Mouse (Mus musculus) stomach, postnatal 0 days (tissue): ENCODE results near the gene Ablim2. TPM values are rescaled to one million over a fixed set of nuclear protein-coding genes. Genes with fewer than 3 reads are reported as not detected.

Experiments used
- ATAC-seq: fragments of 200-750 bp; cut with Nextera tagmentation; 2 replicates; pipeline ENCODE4 v1.8.0; 2017; ENCODE audit not compliant: low FRiP score, low TSS enrichment
- DNase-seq: peaks from one replicate; pipeline ENCODE4 v3.0.0-alpha.2; 2016; ENCODE audit warnings: low spot score
- H3K27ac ChIP-seq: fragments of 300-500 bp; sonication (generic); replicated peaks from 2 replicates; pipeline ENCODE4 v1.5.1; 2014; ENCODE audit warnings: mild to moderate bottlenecking, control low read depth
- H3K27me3 ChIP-seq: fragments of 300-500 bp; sonication (generic); 2 replicates; pipeline ENCODE4 v1.6.1; 2014; ENCODE audit warnings: low read length; ENCODE audit not compliant: control insufficient read depth, insufficient read depth
- H3K36me3 ChIP-seq: fragments of 300-500 bp; sonication (generic); 2 replicates; pipeline ENCODE4 v1.6.1; 2014; ENCODE audit warnings: low read length, mixed read lengths; ENCODE audit not compliant: control insufficient read depth, insufficient read depth
- H3K4me1 ChIP-seq: fragments of 300-500 bp; sonication (generic); replicated peaks from 2 replicates; pipeline ENCODE4 v1.6.1; 2014; ENCODE audit warnings: antibody characterized with exemption; ENCODE audit not compliant: control insufficient read depth, insufficient read depth
- H3K4me2 ChIP-seq: fragments of 300-500 bp; sonication (generic); replicated peaks from 2 replicates; pipeline ENCODE4 v1.6.1; 2014; ENCODE audit warnings: low read depth, mild to moderate bottlenecking, control low read depth, moderate library complexity
- H3K4me3 ChIP-seq: fragments of 300-500 bp; sonication (generic); 2 replicates; pipeline ENCODE4 v1.5.1; 2014; ENCODE audit warnings: low read depth, low read length, control low read depth
- H3K9ac ChIP-seq: fragments of 300-500 bp; sonication (generic); 2 replicates; pipeline ENCODE4 v1.6.1; 2014; ENCODE audit warnings: mild to moderate bottlenecking, low read length, control low read depth, mixed read lengths
- H3K9me3 ChIP-seq: fragments of 300-500 bp; sonication (generic); 2 replicates; pipeline ENCODE4 v1.6.1; 2016; ENCODE audit warnings: low read length; ENCODE audit not compliant: control insufficient read depth
- CTCF ChIP-seq: IDR thresholded peaks from 2 replicates; pipeline ENCODE4 v1.5.1; 2016; ENCODE audit warnings: antibody characterized with exemption, low read depth, mild to moderate bottlenecking, moderate library complexity
- EP300 ChIP-seq: optimal IDR thresholded peaks from 2 replicates; pipeline ENCODE3; 2016; ENCODE audit warnings: antibody characterized with exemption
- WGBS: fragments of 180-500 bp; shearing (Covaris S2); extraction: QIAGEN DNeasy Blood & Tissue Kit; methylation state at CpG from one replicate; pipeline ENCODE4 v1.1.7; 2014; 5-methylcytosine and 5-hydroxymethylcytosine counted together
- polyA plus RNA-seq: library from polyadenylated mRNA; unstranded; fragments of >200 nt; fragmentation: Nextera tagmentation; extraction: Ambion mirVana; gene quantifications from 2 replicates; pipeline ENCODE4 v1.2.1, GENCODE M21; 2015

The Ablim2 gene
- polyA plus RNA-seq, 1 experiment from 2014 or later, result 1.3 TPM

GRCm38 (mm10) chr5:35796136-35796535 lies 38.5 kb downstream of the Ablim2 start:
- TF ChIP-seq EP300 (no peak), CTCF (no peak)
- Histone ChIP-seq H3K9ac (no peak overlapping the region), H3K27ac (no peak overlapping the region; the same call in 1 of the 2 replicates), H3K36me3 (no peaks in the 10 kb centered on the region), H3K4me1 (no peaks in the 10 kb centered on the region; the same call in 1 of the 2 replicates), H3K9me3 (no peaks in the 10 kb centered on the region), H3K4me2 (no peak overlapping the region), H3K27me3 (no peaks in the 10 kb centered on the region), H3K4me3 (no peak overlapping the region)
- DNase-seq, result no peak
- ATAC-seq, result no peak
- 55% methylated on average over 5 of the region's 5 CpGs for WGBS

DNA sequence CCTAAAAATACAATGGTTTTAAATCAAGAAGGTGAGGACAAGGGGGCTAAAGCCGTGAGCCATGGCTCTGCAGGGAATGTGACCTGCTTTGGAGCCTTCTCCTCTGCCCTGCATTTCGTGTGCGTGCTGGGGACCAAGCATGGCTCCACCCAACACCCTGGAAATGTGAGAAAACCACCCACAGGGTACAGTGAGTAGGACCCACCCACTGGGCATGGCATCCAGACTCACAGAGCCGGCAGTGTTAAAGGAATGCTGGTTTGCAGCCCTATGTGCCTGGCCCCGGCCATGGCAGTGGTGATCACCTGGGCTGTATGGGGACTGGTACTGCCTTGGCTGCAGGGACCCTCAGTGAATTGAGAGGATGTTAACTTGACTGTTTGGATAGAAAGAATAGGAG lies 41.4 kb downstream of the Ablim2 start:
- Histone ChIP-seq H3K36me3 (no peaks in the 10 kb centered on the region), H3K4me2 (no peak overlapping the region), H3K27ac (no peak overlapping the region), H3K9me3 (no peaks in the 10 kb centered on the region), H3K4me3 (no peak overlapping the region), H3K4me1 (no peaks in the 10 kb centered on the region; the same call in 1 of the 2 replicates), H3K27me3 (no peaks in the 10 kb centered on the region), H3K9ac (no peak overlapping the region)
- no peak for TF ChIP-seq EP300
- TF ChIP-seq CTCF, result no peak
- ATAC-seq (no peak), DNase-seq (no peak)
- WGBS, result 22% methylated on average over 5 of the region's 5 CpGs

DNA sequence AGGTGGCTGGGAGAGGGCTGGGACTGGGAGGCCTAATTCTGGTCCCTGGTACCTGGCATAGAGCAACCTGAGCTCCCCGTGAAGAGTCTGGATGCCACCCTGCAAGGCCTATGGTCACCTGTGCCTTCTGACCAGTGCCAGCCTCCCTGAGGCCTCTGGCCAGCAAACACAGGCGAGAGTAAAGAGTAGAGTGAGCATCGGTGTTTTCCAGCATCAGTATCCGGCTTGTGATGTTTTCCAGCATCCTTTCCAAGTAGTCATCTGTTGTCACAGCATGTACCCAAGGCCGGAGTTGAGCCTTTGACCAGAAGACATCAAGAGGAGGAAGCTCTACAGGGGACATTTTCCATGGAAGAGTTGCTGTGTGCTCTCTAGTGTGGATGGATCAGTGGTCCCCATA lies 45.7 kb downstream of the Ablim2 start:
- no peaks in the 10 kb centered on the region for H3K36me3 ChIP-seq
- ATAC-seq (no peak), DNase-seq (no peak)
- no peaks in the 10 kb centered on the region for H3K9me3 ChIP-seq
- no peak overlapping the region for H3K9ac ChIP-seq
- H3K27me3 ChIP-seq, result no peaks in the 10 kb centered on the region
- no peaks in the 10 kb centered on the region for H3K4me1 ChIP-seq
- no peak overlapping the region for H3K27ac ChIP-seq
- no peak overlapping the region for H3K4me2 ChIP-seq
- WGBS, result 88% methylated on average over 5 of the region's 5 CpGs
- no peak overlapping the region for H3K4me3 ChIP-seq
- no peak for TF ChIP-seq CTCF
- TF ChIP-seq EP300, result no peak

DNA sequence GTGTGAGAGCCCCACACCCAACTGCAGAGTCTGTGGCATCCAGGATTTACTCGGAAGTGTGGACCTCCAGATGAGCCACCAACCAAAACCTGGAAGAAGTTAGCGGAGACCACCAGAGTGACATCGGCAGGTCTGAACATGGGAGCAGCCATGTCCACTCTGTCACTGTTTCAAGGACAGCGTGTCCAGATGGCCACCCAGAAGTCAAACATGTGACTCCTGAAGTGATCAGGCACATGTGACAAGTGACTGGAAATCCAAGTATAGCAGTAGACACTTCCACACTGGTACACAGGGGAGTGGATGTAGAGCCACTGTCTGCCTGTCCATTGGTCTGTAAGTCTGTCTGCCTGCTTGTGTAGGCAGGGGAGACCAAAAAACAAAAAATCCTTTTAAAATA lies 47.0 kb downstream of the Ablim2 start:
- H3K27ac ChIP-seq, result no peak overlapping the region
- H3K4me1 ChIP-seq, result no peaks in the 10 kb centered on the region
- DNase-seq, result no peak
- TF ChIP-seq EP300, result no peak
- no peak for TF ChIP-seq CTCF
- H3K9ac ChIP-seq, result no peak overlapping the region
- H3K4me2 ChIP-seq, result no peak overlapping the region
- no peak for ATAC-seq
- WGBS, result 88% methylated on average over 4 of the region's 4 CpGs
- no peaks in the 10 kb centered on the region for H3K9me3 ChIP-seq
- H3K27me3 ChIP-seq, result no peaks in the 10 kb centered on the region
- H3K4me3 ChIP-seq, result no peak overlapping the region
- no peaks in the 10 kb centered on the region for H3K36me3 ChIP-seq

DNA sequence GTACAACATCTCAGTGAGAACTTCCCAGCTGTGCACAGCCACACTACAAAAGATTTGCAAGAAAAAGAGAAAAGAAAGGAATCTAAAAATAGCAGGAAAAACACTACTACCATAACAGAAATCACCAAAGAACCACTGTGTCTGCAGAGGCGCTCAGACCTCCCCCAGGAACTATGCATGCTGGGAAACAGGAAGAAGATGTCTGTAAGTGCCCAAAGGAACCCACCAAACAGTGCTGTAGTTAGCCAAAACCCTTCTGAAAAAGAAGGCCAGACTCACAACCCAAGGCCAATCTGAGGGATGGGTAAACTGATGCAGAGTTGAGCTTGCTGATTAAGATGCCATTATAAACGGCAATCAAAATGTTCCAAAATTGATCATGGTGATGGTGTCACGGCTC lies 47.5 kb downstream of the Ablim2 start:
- Histone ChIP-seq H3K36me3 (no peaks in the 10 kb centered on the region), H3K9ac (no peak overlapping the region), H3K4me2 (no peak overlapping the region), H3K9me3 (no peaks in the 10 kb centered on the region), H3K27ac (no peak overlapping the region), H3K27me3 (no peaks in the 10 kb centered on the region), H3K4me3 (no peak overlapping the region), H3K4me1 (no peaks in the 10 kb centered on the region)
- no peak for DNase-seq
- WGBS, result 87% methylated on average over 3 of the region's 3 CpGs
- TF ChIP-seq CTCF, result no peak
- TF ChIP-seq EP300, result no peak
- ATAC-seq, result no peak

DNA sequence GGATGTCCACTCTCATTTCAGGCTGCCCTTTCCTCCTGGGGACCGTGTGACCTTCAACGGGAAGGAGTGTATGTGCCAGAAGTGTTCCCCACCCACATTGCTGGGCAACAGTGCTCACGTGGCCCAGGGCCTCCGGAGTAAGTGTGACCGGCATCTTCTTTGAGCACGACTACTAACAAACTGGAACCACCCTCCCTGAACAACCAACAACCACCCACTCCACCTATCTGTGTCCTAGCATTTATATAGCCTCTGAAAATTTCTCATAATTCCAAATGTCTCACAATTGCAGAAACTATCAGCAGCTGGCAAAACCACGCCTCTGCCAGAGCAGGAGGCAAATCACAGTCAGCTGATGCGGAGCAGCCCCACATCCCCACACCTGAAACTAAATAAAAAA lies 49.3 kb downstream of the Ablim2 start:
- WGBS, result 78% methylated on average over 8 of the region's 8 CpGs
- Histone ChIP-seq H3K4me2 (no peak overlapping the region), H3K9ac (no peak overlapping the region), H3K36me3 (no peaks in the 10 kb centered on the region), H3K4me3 (no peak overlapping the region), H3K9me3 (no peaks in the 10 kb centered on the region), H3K4me1 (no peaks in the 10 kb centered on the region), H3K27ac (no peak overlapping the region), H3K27me3 (no peaks in the 10 kb centered on the region)
- ATAC-seq (no peak), DNase-seq (no peak)
- TF ChIP-seq EP300 (no peak), CTCF (no peak)
